Mouse (Mus musculus): Measurements from ENCODE around the gene Gdpd3.

DNA sequence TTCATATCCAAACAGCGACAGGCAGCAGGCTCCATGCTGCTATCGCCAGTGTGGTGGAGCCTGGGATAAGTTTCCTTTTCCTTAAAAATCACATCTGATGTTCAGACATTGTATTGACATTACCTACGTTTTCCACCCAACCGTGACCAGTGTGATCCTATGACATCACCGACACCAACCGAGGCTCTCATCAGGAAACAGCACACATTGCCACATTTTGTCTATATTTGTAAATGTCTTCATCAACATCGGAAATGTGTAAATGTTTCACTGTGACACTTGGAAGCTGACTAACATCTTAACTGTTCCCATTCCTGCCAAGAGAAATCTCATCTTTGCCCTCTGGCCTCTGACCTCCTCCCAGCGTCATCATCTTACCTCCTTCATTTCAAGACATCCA lies 30.0 kb upstream of the Gdpd3 start:
- TF ChIP-seq CTCF (IDR thresholded peaks at IDR 0.05; ENCODE audit: control insufficient read depth, insufficient read depth, low read length) (no peak), POLR2A (IDR thresholded peaks at IDR 0.05; ENCODE audit: borderline replicate concordance, control insufficient read depth, low read depth, low read length) (no peak)
